Mouse (Mus musculus) cerebellum, adult 18-20 months (tissue): ENCODE data around the gene St14.
"Not testable (repeated sequence)": the region's sequence is repeated elsewhere in the genome, so short reads cannot be mapped to it uniquely, and the experiment has no call there.

ENCODE experiments used
- DNase-seq, 2 experiments: peaks; one replicate each; pipeline ENCODE4 v3.0.0; 2021

The St14 gene

GRCm38 (mm10) chr9:31131205-31131968 lies at the start of gene St14:
St14 (minus strand) TSS chr9:31131853.
- DNase-seq, result peak; percentile 24 to 39

- DNase-seq, result no peak
These were observed 46.0 kb upstream of the St14 start for GRCm38 (mm10) chr9:31177692-31178091.

- DNase-seq, result peak; percentile 84 to 85
These were observed 44.9 kb upstream of the St14 start for GRCm38 (mm10) chr9:31176379-31177130.

GRCm38 (mm10) chr9:31175978-31176377 lies 44.3 kb upstream of the St14 start:
- no peak for DNase-seq

- DNase-seq, result no peak
These were observed 43.7 kb upstream of the St14 start for GRCm38 (mm10) chr9:31175346-31175745.

- DNase-seq, result peak in 1 of 2 experiments; percentile 29
These were observed 36.9 kb upstream of the St14 start for GRCm38 (mm10) chr9:31168356-31169093.

- DNase-seq, result peak; percentile 38 to 51
These were observed 35.7 kb upstream of the St14 start for GRCm38 (mm10) chr9:31167305-31167704.

- DNase-seq, result not testable (repeated sequence)
These were observed 33.9 kb upstream of the St14 start for GRCm38 (mm10) chr9:31165505-31165904.

- DNase-seq, result no peak
These were observed 31.7 kb upstream of the St14 start for GRCm38 (mm10) chr9:31163327-31163726.

GRCm38 (mm10) chr9:31162911-31163310 lies 31.3 kb upstream of the St14 start:
- DNase-seq, result no peak

- peak in 1 of 2 experiments; percentile 30 for DNase-seq
These were observed 28.3 kb upstream of the St14 start for GRCm38 (mm10) chr9:31159910-31160309.

GRCm38 (mm10) chr9:31156594-31156993 lies 24.9 kb upstream of the St14 start:
- DNase-seq, result no peak

- no peak for DNase-seq
These were observed 19.4 kb upstream of the St14 start for GRCm38 (mm10) chr9:31151050-31151449.

GRCm38 (mm10) chr9:31148135-31148534 lies 16.5 kb upstream of the St14 start:
- no peak for DNase-seq

- no peak for DNase-seq
These were observed 13.7 kb upstream of the St14 start for GRCm38 (mm10) chr9:31145272-31145925.

- no peak for DNase-seq
These were observed 11.3 kb upstream of the St14 start for GRCm38 (mm10) chr9:31142924-31143323.

- no peak for DNase-seq
These were observed 1.5 kb upstream of the St14 start for GRCm38 (mm10) chr9:31133131-31133530.

- DNase-seq, result no peak
These were observed 1.1 kb downstream of the St14 start for GRCm38 (mm10) chr9:31130357-31131204.

GRCm38 (mm10) chr9:31129956-31130355 lies 1.7 kb downstream of the St14 start:
- no peak for DNase-seq

- no peak for DNase-seq
These were observed 3.7 kb downstream of the St14 start for GRCm38 (mm10) chr9:31127876-31128465.

- DNase-seq, result peak in 1 of 2 experiments; percentile 22
These were observed 5.6 kb downstream of the St14 start for GRCm38 (mm10) chr9:31126079-31126478.
